In genomic region chr11:79329585-79329984, GRCm38 (mm10) we compare ENCODE assay signal across 45 mouse cellular contexts. TPM values are rescaled to one million over a fixed set of nuclear protein-coding genes. Genes with fewer than 3 reads are reported as not detected.
"Had no signal": no experiment of that assay in that cellular context is flagged by ENCODE, and none has a peak within 500 bp of the region (broad histone marks: within the 10 kb centered on the region; RNA-seq: fewer than 3 reads in every experiment).

No protein-coding gene starts in this region.

- H3K4me3 ChIP-seq: heart, embryonic 10.5 days; heart, embryonic 12.5 days; heart, embryonic 13.5 days; heart, embryonic 15.5 days; hindbrain, embryonic 10.5 days; hindbrain, embryonic 12.5 days; hindbrain, embryonic 13.5 days; hindbrain, embryonic 15.5 days; intestine, embryonic 15.5 days; kidney, embryonic 15.5 days; layer of hippocampus, adult 2 months had no signal

- H3K36me3 ChIP-seq: heart, embryonic 10.5 days; heart, embryonic 12.5 days; heart, embryonic 13.5 days; heart, embryonic 15.5 days; hindbrain, embryonic 10.5 days; hindbrain, embryonic 12.5 days; hindbrain, embryonic 13.5 days; hindbrain, embryonic 15.5 days; intestine, embryonic 15.5 days; kidney, embryonic 15.5 days had no signal

- ATAC-seq: hindbrain, embryonic 16.5 days; hindbrain, postnatal 0 days; inflammation-experienced regulatory T-cells, adult 6 months; intestine, embryonic 15.5 days; intestine, embryonic 16.5 days; intestine, postnatal 0 days had no signal

- H3K4me1 ChIP-seq: heart, embryonic 10.5 days; heart, embryonic 12.5 days; heart, embryonic 13.5 days; heart, embryonic 15.5 days; hindbrain, embryonic 12.5 days; hindbrain, embryonic 13.5 days; hindbrain, embryonic 15.5 days; intestine, embryonic 15.5 days had no signal

- H3K27me3 ChIP-seq: heart, embryonic 12.5 days; heart, embryonic 13.5 days; heart, embryonic 15.5 days; hindbrain, embryonic 12.5 days; hindbrain, embryonic 13.5 days; hindbrain, embryonic 15.5 days; intestine, embryonic 15.5 days; kidney, embryonic 15.5 days had no signal

- H3K9ac ChIP-seq: heart, embryonic 12.5 days; heart, embryonic 13.5 days; heart, embryonic 15.5 days; hindbrain, embryonic 12.5 days; hindbrain, embryonic 13.5 days; hindbrain, embryonic 14.5 days; hindbrain, embryonic 15.5 days; intestine, embryonic 15.5 days; kidney, embryonic 15.5 days had no signal

- DNase-seq: heart, postnatal 10 days; heart, postnatal 14 days; heart, postnatal 36 days; heart, postnatal 4 days; kidney, adult 11 months; kidney, adult 18-20 months; kidney, adult 2 months; kidney, adult 8-10 months; kidney, adult 9 months; kidney, postnatal 10 days; kidney, postnatal 14 days; kidney, postnatal 25 days; kidney, postnatal 36 days; kidney, postnatal 4 days; layer of hippocampus, adult 9-11 months; layer of hippocampus, postnatal 36 days had no signal

- H3K4me2 ChIP-seq: heart, embryonic 11.5 days; heart, embryonic 12.5 days; heart, embryonic 13.5 days; heart, embryonic 15.5 days; hindbrain, embryonic 12.5 days; hindbrain, embryonic 13.5 days; hindbrain, embryonic 14.5 days; hindbrain, embryonic 15.5 days; intestine, embryonic 15.5 days; kidney, embryonic 15.5 days had no signal

- H3K27ac ChIP-seq: heart, embryonic 10.5 days; heart, embryonic 13.5 days; heart, embryonic 15.5 days; hindbrain, embryonic 10.5 days; hindbrain, embryonic 12.5 days; hindbrain, embryonic 13.5 days; hindbrain, embryonic 14.5 days; hindbrain, embryonic 15.5 days; hindbrain, postnatal 0 days; intestine, embryonic 15.5 days; kidney, embryonic 15.5 days; kidney, postnatal 0 days; layer of hippocampus, adult 2 months had no signal

- H3K9me3 ChIP-seq: heart, embryonic 10.5 days; heart, embryonic 12.5 days; heart, embryonic 13.5 days; heart, embryonic 15.5 days; hindbrain, embryonic 10.5 days; hindbrain, embryonic 12.5 days; hindbrain, embryonic 13.5 days; hindbrain, embryonic 15.5 days; intestine, embryonic 15.5 days; kidney, embryonic 15.5 days had no signal

RNA-seq across cellular contexts. Expression of gene Gm9964, which starts 32.9 kb away (rescaled TPM):
- total RNA-seq: heart, postnatal 14 days; heart, postnatal 25 days; heart, postnatal 36 days; heart, postnatal 4 days; hematopoietic stem cell, adult 5-6 weeks; hindbrain, postnatal 0 days; layer of hippocampus, adult 2 months had no signal
- polyA plus RNA-seq: heart, embryonic 10.5 days; heart, embryonic 11.5 days; heart, embryonic 12.5 days; heart, embryonic 13.5 days; heart, embryonic 14.5 days; heart, embryonic 15.5 days; heart, embryonic 16.5 days; heart, postnatal 0 days; hindbrain, embryonic 10.5 days; hindbrain, embryonic 11.5 days; hindbrain, embryonic 12.5 days; hindbrain, embryonic 14.5 days; hindbrain, embryonic 15.5 days; hindbrain, embryonic 16.5 days; hindbrain, postnatal 0 days; inflammation-experienced regulatory T-cells, adult 6 months; intestine, embryonic 14.5 days; intestine, embryonic 15.5 days; intestine, embryonic 16.5 days; intestine, postnatal 0 days; kidney, adult 2 months; kidney, embryonic 14.5 days; kidney, embryonic 15.5 days; kidney, embryonic 16.5 days; kidney, postnatal 0 days; large intestine, adult 2 months had no signal
